Mouse (Mus musculus): ENCODE data around the gene Igfbp1.

Gene Igfbp1

GRCm38 (mm10) chr11:7197491-7197941 is at the start of gene Igfbp1:
Gene Igfbp1 (plus strand): TSS chr11:7197782.
- DNase-seq (ENCODE audit: low spot score): no peak

- DNase-seq (ENCODE audit: low spot score): no peak
Observed at GRCm38 (mm10) chr11:7147945-7148344, 49.6 kb upstream of the Igfbp1 start.

- DNase-seq (ENCODE audit: low spot score): no peak
Observed at GRCm38 (mm10) chr11:7149471-7149870, 48.1 kb upstream of the Igfbp1 start.

- no peak for DNase-seq (ENCODE audit: low spot score)
Observed at GRCm38 (mm10) chr11:7150511-7150910, 47.1 kb upstream of the Igfbp1 start.

DNA sequence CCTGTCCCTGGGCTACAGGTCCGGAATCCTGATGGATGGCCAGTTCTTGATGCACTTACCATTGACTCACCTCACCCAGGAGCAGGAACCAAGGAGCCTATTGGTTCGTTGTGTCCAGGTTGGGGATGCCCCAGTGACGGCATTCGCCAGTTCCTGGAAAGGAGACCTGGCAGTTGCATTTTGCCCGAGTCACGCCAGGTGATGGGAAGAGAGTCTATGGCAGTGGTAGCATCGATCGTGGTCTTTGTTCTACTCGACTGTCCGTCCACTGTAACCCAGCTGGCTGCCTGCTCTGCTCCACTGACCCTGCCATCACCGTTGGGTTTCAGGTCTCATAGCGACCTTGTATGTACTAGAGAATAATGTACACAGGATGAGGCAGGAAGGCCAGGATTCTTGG is 45.2 kb upstream of the Igfbp1 start:
- no peak for DNase-seq (ENCODE audit: low spot score)

DNA sequence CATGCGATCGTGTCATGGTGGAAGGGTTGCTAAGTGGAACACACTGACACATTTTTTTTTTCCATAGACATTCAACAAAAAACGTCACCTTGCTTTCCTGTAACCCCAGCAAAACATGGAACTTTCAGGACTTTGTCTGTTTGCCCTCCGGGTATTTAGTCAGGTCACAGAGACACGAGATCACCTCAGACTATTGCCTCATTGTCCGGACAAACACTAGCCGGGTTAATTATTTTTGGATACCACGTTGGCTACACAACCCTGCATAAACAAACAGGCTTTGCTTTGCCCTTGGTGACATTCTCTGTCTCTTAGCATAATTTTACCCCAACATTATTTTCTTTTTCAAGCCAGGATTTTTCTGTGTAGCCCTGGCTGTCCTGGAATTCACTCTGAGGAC is 44.5 kb upstream of the Igfbp1 start:
- DNase-seq (ENCODE audit: low spot score): no peak

DNA sequence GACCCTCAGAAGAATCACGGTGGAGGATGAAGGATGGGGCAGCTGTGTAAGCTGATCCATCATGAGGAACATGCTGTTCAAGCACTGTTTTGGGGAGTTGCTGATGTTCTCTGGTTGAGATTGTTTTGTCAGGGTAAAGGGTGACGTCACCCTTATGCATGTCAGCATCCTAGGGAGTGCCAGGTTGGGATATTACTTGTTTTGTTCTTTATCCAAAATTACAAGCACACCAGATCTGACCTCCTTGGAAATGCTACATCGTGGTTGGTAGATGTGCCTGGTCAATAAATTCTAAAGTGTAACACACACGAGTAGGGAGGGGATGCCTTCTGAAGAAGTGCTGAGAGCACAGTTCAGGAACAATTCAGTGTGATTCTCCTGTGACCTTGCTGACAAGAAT is 41.2 kb upstream of the Igfbp1 start:
- DNase-seq (ENCODE audit: low spot score): no peak

GRCm38 (mm10) chr11:7158196-7158595 is 39.4 kb upstream of the Igfbp1 start:
- no peak for DNase-seq (ENCODE audit: low spot score)

- DNase-seq (ENCODE audit: low spot score): no peak
Observed at GRCm38 (mm10) chr11:7160146-7160545, 37.4 kb upstream of the Igfbp1 start.

DNA sequence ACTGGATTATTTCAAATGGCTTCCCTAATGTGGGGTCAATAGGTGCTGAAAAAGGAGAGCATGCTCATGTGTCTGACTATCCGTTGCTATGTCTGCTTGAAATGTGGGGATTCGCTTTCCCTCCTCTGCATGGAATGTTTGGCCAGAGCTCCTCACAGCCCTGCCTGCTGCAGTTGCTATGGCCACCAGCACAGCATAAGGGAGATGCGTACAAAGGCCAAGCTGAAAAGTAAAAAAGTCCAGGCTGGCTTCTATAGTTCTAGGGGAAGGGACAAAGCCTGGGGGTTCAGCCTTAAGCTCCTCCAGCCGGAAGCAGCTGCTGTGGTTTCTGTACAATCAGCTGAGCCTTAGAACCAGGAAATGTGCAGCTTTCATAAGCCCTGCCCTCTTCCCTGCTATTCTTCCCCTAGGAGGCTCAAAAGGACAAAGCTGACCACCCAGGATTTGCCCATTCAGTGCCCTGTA is 36.9 kb upstream of the Igfbp1 start:
- no peak for DNase-seq (ENCODE audit: low spot score)

DNA sequence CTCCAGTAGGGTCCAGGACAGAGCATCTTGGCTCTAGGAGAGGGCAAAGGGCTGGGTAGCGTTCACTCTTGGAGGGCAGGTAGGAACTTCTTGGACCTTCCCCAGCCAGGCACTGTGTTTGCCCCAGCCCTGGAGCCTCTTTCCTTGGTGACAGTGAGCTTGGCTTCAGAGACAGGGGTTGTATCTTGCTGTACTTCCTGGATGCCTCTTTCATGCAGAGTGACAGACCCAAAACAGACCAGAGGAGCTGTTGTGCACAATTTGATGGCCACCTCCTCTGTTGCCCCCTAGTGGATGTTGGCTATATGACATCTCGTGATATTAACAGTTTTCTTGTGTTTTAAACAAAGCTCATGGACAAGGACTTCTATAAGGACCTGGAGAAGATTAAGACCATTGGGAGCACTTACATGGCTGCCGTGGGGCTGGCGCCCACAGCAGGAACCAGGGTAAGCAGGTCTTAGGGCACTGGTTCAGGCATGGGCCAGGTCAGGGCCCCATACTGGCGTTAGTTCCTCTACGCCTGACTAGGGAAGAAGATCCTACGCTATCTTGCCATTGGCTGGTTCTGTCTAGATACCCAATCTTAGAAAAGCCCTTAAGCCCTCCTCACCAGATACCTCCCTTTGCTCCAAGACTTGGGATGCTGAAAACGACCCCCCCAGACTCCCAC is 35.9 kb upstream of the Igfbp1 start:
- peak; percentile 12 for DNase-seq (ENCODE audit: low spot score)

GRCm38 (mm10) chr11:7164416-7164815 is 33.2 kb upstream of the Igfbp1 start:
- DNase-seq (ENCODE audit: low spot score): no peak

GRCm38 (mm10) chr11:7169645-7170044 is 27.9 kb upstream of the Igfbp1 start:
- no peak for DNase-seq (ENCODE audit: low spot score)

- no peak for DNase-seq (ENCODE audit: low spot score)
Observed at GRCm38 (mm10) chr11:7173664-7174063, 23.9 kb upstream of the Igfbp1 start.

- no peak for DNase-seq (ENCODE audit: low spot score)
Observed at GRCm38 (mm10) chr11:7178724-7179123, 18.9 kb upstream of the Igfbp1 start.

DNA sequence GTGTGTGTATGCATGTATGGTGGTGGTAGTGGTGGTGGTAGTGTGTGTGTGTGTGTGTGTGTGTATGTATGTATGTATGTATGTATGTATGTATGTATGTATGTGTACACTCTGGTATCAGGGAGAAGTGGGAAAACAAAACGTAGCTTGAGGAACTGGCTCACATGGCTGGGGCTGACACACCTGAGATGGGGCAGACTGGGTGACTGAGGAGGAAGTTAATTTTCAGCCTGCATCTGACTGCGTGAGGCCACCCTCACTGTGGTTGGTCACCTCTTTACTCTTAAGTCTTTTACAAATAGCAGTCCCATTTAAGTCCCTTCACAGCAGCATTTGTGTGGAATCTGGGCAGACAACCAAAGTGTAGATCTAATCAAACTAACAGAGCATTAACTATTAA is 18.3 kb upstream of the Igfbp1 start:
- DNase-seq (ENCODE audit: low spot score): no peak

- no peak for DNase-seq (ENCODE audit: low spot score)
Observed at GRCm38 (mm10) chr11:7182409-7183042, 15.1 kb upstream of the Igfbp1 start.

DNA sequence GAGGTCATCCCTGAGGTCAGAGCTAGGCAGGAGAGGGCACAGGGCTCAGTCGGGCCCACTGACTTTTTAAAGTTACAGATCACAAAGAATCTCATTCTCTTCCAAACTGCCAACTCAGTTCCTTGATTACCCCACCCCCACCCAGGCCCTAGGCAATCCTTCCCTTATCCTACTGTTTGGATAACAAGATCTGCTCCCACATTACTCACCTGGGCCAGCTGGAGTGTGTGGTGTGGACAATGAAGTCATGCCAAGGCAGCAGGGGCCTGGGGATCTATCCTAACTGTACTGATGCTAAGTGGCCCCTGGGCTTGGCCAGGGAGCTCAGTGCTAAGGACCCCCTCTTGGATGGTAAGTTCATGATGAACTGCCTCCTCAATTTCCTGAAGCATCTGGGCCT is 13.2 kb upstream of the Igfbp1 start:
- DNase-seq (ENCODE audit: low spot score): no peak

DNA sequence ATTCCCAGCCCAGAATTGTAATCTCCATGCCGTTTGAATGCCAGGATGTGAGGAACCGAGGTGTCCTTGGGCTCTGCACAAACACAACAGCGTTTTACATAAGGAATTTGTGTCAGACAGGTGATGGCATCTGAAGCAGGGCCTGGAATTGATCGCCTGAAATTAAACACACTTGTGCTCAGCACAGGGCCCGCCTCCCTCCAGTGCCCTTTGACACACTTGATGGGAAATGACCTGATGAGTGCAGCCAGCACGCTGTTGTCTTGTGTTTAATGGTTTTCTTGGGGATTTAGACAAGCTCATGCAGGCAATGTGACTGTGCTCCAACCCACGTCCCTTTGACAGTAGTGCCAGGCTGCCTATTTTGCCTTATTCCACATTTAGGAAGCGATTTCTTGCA is 10.1 kb upstream of the Igfbp1 start:
- no peak for DNase-seq (ENCODE audit: low spot score)

DNA sequence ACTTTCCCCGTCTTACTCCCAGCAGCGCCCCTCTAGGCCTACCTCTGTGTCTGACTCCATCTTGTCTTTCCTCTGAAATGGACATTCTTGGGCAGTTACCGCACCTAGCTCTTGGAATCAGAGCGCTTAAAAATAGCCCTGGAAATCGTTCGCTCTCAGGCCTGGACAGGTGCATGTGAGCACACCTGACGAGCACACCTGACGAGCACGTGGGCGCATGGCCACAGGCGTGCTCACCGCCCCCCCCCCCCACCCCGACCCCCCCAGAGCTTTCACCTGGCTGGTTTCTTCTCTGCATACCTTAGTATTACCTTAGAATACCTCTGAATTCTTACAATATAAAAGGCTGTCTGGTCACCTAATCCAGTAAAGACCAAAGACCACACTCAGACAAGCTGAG is 9.1 kb upstream of the Igfbp1 start, which contains the start of gene Gm11985:
Gene Gm11985, minus strand, starts transcription at position 101 of the 400 bp plus-strand sequence.
- DNase-seq (ENCODE audit: low spot score): no peak

DNA sequence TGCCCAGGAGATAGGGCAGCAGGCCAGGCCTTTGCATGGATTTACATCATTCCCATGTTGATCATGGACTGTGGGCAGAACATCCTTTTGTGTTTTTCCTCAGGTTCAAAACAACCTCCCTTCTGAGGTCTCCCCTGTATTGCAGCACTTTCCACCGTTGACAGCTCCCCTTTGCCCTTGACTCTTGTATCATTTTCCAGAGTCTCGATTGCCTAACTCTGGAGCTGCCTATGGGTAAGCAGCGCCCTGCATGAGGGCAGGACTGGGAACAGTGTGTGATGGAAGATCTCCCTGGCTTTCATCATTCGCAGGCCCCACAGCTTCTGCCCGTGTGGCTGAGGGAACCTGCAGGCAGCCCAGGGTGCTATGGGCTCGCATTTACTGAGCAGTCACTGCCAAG is 4.9 kb upstream of the Igfbp1 start:
- no peak for DNase-seq (ENCODE audit: low spot score)

GRCm38 (mm10) chr11:7193134-7193533 is 4.4 kb upstream of the Igfbp1 start:
- DNase-seq (ENCODE audit: low spot score): no peak

DNA sequence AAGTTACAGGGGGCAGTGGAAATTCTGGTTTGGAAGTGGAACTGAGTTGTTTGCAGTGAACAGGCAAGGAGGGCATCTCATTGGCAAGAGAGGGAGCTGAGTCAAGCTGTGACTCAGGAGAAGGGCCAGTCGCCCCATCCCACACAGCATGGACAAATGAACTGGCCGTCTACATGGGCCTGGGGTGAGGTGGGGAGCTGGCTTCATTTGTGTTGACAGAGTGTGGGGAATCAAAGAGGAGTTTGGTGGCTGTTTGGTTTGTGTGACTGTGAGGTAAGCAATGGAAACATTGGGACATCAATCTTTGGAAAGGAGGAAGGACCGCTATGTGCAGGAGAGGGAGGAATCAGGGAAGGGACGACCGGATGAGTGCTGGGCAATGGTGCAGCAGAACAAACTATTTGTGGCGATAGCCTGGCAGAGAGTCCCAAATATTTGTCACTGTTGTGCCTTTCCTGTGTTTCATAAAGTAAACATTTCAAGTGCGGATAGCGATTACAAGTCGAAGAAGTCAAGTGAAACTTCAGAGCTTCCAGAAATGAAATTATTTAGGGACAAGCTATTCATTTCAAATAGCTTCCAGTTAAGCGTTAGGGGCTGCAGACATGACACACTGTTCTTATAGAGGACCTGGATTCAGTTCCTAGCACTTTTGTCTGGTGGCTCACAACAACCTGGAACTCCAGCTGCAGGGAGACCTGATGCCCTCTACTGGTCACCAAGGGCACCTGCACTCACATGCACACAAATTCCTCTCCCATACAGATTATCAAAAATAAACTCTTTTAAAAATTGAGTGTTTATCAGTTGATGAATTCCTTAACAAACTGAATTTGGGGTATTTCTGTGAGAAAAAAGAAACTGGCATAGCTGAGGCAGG is 2.9 kb upstream of the Igfbp1 start:
- DNase-seq (ENCODE audit: low spot score): no peak
